Mouse (Mus musculus): ENCODE data around the gene Phlpp1.

- no peak for TF ChIP-seq CTCF (IDR thresholded peaks at IDR 0.05; ENCODE audit: low read depth, low read length)
- TF ChIP-seq POLR2A (IDR thresholded peaks at IDR 0.05; ENCODE audit: borderline replicate concordance, low read depth, low read length): no peak
Observed at GRCm38 (mm10) chr1:106183701-106184100, 12.1 kb downstream of the Phlpp1 start.

All from bone marrow macrophage, adult 2 months (primary cell).